Mouse (Mus musculus): Measurements from ENCODE around the gene Pik3r1.

GRCm38 (mm10) chr13:101712720-101713428 is 55.1 kb downstream of the Pik3r1 start:
- TF ChIP-seq CTCF (IDR thresholded peaks at IDR 0.05; ENCODE audit: low read depth, low read length) (no peak), POLR2A (IDR thresholded peaks at IDR 0.05; ENCODE audit: extremely low read depth, insufficient read depth, low read length) (no peak)

Measured in liver, adult 2 months (tissue).